Mouse (Mus musculus): Measurements from ENCODE around the gene Slc1a3. TPM values are rescaled to one million over a fixed set of nuclear protein-coding genes. Genes with fewer than 3 reads are reported as not detected.

The Slc1a3 gene
- polyA plus RNA-seq, 1 experiment from 2014 or later: 25.7 TPM

Other genes starting within 250 kb of the Slc1a3 start
- gene Gm2310, start 190.8 kb downstream of the Slc1a3 start, polyA plus RNA-seq (2016; fragmentation: Nextera tagmentation; extraction: Ambion mirVana): not detected in 2 replicates

Measured in embryonic facial prominence, embryonic 10.5 days (tissue).